Mouse (Mus musculus): Measurements from ENCODE around the gene Chmp4b. TPM values are rescaled to one million over a fixed set of nuclear protein-coding genes. Genes with fewer than 3 reads are reported as not detected.

The Chmp4b gene
- polyA plus RNA-seq, 1 experiment from 2014 or later = 22.1 TPM

GRCm38 (mm10) chr2:154638521-154638920, 13.0 kb upstream of the Chmp4b start:
- H3K27me3 ChIP-seq (ENCODE audit: control insufficient read depth, insufficient read depth, low read depth, low read length) = no peaks in the 10 kb centered on the region
- no peaks in the 10 kb centered on the region for H3K4me1 ChIP-seq (ENCODE audit: control insufficient read depth, insufficient read depth, low read length)
- 95% methylated on average over 3 of the region's 3 CpGs for WGBS
- H3K36me3 ChIP-seq (ENCODE audit: control insufficient read depth, insufficient read depth, low read length) = peaks cover 49% of the 10 kb centered on the region
- no peak for ATAC-seq
- no peak overlapping the region for H3K4me3 ChIP-seq (ENCODE audit: low read depth, low read length)
- H3K9ac ChIP-seq (ENCODE audit: low read depth, low read length) = no peak overlapping the region
- H3K9me3 ChIP-seq (replicated peaks; ENCODE audit: control insufficient read depth, low read length, poor library complexity, severe bottlenecking) = no peaks in the 10 kb centered on the region
- no peak overlapping the region for H3K4me2 ChIP-seq (ENCODE audit: low read length)
- no peak overlapping the region for H3K27ac ChIP-seq (ENCODE audit: low read length)

GRCm38 (mm10) chr2:154639115-154639514, 12.4 kb upstream of the Chmp4b start:
- Histone ChIP-seq H3K4me3 (ENCODE audit: low read depth, low read length) (no peak overlapping the region), H3K9me3 (replicated peaks; ENCODE audit: control insufficient read depth, low read length, poor library complexity, severe bottlenecking) (no peaks in the 10 kb centered on the region), H3K36me3 (ENCODE audit: control insufficient read depth, insufficient read depth, low read length) (peaks cover 52% of the 10 kb centered on the region), H3K4me1 (ENCODE audit: control insufficient read depth, insufficient read depth, low read length) (no peaks in the 10 kb centered on the region), H3K27me3 (ENCODE audit: control insufficient read depth, insufficient read depth, low read depth, low read length) (no peaks in the 10 kb centered on the region), H3K4me2 (ENCODE audit: low read length) (no peak overlapping the region), H3K27ac (ENCODE audit: low read length) (no peak overlapping the region), H3K9ac (ENCODE audit: low read depth, low read length) (no peak overlapping the region)
- WGBS = 94% methylated on average over 4 of the region's 4 CpGs
- ATAC-seq = no peak

- no peak overlapping the region for H3K4me2 ChIP-seq (ENCODE audit: low read length)
- no peak for ATAC-seq
- H3K36me3 ChIP-seq (ENCODE audit: control insufficient read depth, insufficient read depth, low read length) = peaks cover 52% of the 10 kb centered on the region
- H3K9me3 ChIP-seq (replicated peaks; ENCODE audit: control insufficient read depth, low read length, poor library complexity, severe bottlenecking) = no peaks in the 10 kb centered on the region
- no peak overlapping the region for H3K9ac ChIP-seq (ENCODE audit: low read depth, low read length)
- no peaks in the 10 kb centered on the region for H3K4me1 ChIP-seq (ENCODE audit: control insufficient read depth, insufficient read depth, low read length)
- no peak overlapping the region for H3K27ac ChIP-seq (ENCODE audit: low read length)
- no peaks in the 10 kb centered on the region for H3K27me3 ChIP-seq (ENCODE audit: control insufficient read depth, insufficient read depth, low read depth, low read length)
- H3K4me3 ChIP-seq (ENCODE audit: low read depth, low read length) = no peak overlapping the region
- WGBS = 80% methylated on average over 8 of the region's 8 CpGs
These were observed 10.3 kb upstream of the Chmp4b start for GRCm38 (mm10) chr2:154641176-154641575.

- Histone ChIP-seq H3K36me3 (ENCODE audit: control insufficient read depth, insufficient read depth, low read length) (peaks cover 53% of the 10 kb centered on the region), H3K4me3 (ENCODE audit: low read depth, low read length) (no peak overlapping the region), H3K27ac (ENCODE audit: low read length) (no peak overlapping the region), H3K27me3 (ENCODE audit: control insufficient read depth, insufficient read depth, low read depth, low read length) (no peaks in the 10 kb centered on the region), H3K9me3 (replicated peaks; ENCODE audit: control insufficient read depth, low read length, poor library complexity, severe bottlenecking) (no peaks in the 10 kb centered on the region), H3K4me1 (ENCODE audit: control insufficient read depth, insufficient read depth, low read length) (no peaks in the 10 kb centered on the region), H3K4me2 (ENCODE audit: low read length) (no peak overlapping the region), H3K9ac (ENCODE audit: low read depth, low read length) (no peak overlapping the region)
- 96% methylated on average over 9 of the region's 9 CpGs for WGBS
- ATAC-seq = no peak
These were observed 9.5 kb upstream of the Chmp4b start for GRCm38 (mm10) chr2:154642005-154642459.

- Histone ChIP-seq H3K4me3 (ENCODE audit: low read depth, low read length) (no peak overlapping the region), H3K36me3 (ENCODE audit: control insufficient read depth, insufficient read depth, low read length) (peaks cover 47% of the 10 kb centered on the region), H3K27ac (ENCODE audit: low read length) (no peak overlapping the region), H3K27me3 (ENCODE audit: control insufficient read depth, insufficient read depth, low read depth, low read length) (no peaks in the 10 kb centered on the region), H3K9me3 (replicated peaks; ENCODE audit: control insufficient read depth, low read length, poor library complexity, severe bottlenecking) (no peaks in the 10 kb centered on the region), H3K4me2 (ENCODE audit: low read length) (no peak overlapping the region), H3K9ac (ENCODE audit: low read depth, low read length) (no peak overlapping the region), H3K4me1 (ENCODE audit: control insufficient read depth, insufficient read depth, low read length) (no peaks in the 10 kb centered on the region)
- no peak for ATAC-seq
- 95% methylated on average over 6 of the region's 6 CpGs for WGBS
These were observed 8.7 kb upstream of the Chmp4b start for GRCm38 (mm10) chr2:154642712-154643385.

GRCm38 (mm10) chr2:154646634-154647033, 4.9 kb upstream of the Chmp4b start:
- Histone ChIP-seq H3K9ac (ENCODE audit: low read depth, low read length) (no peak overlapping the region), H3K4me1 (ENCODE audit: control insufficient read depth, insufficient read depth, low read length) (no peaks in the 10 kb centered on the region), H3K36me3 (ENCODE audit: control insufficient read depth, insufficient read depth, low read length) (peaks cover 27% of the 10 kb centered on the region), H3K4me2 (ENCODE audit: low read length) (no peak overlapping the region), H3K27ac (ENCODE audit: low read length) (no peak overlapping the region), H3K27me3 (ENCODE audit: control insufficient read depth, insufficient read depth, low read depth, low read length) (no peaks in the 10 kb centered on the region), H3K9me3 (replicated peaks; ENCODE audit: control insufficient read depth, low read length, poor library complexity, severe bottlenecking) (no peaks in the 10 kb centered on the region), H3K4me3 (ENCODE audit: low read depth, low read length) (no peak overlapping the region)
- 81% methylated on average over 5 of the region's 5 CpGs for WGBS
- no peak for ATAC-seq

- 17% methylated on average over 3 of the region's 3 CpGs for WGBS
- Histone ChIP-seq H3K9ac (ENCODE audit: low read depth, low read length) (no peak overlapping the region), H3K27ac (ENCODE audit: low read length) (no peak overlapping the region), H3K27me3 (ENCODE audit: control insufficient read depth, insufficient read depth, low read depth, low read length) (no peaks in the 10 kb centered on the region), H3K4me3 (ENCODE audit: low read depth, low read length) (no peak overlapping the region), H3K4me2 (ENCODE audit: low read length) (no peak overlapping the region), H3K9me3 (replicated peaks; ENCODE audit: control insufficient read depth, low read length, poor library complexity, severe bottlenecking) (no peaks in the 10 kb centered on the region), H3K36me3 (ENCODE audit: control insufficient read depth, insufficient read depth, low read length) (peaks cover 20% of the 10 kb centered on the region), H3K4me1 (ENCODE audit: control insufficient read depth, insufficient read depth, low read length) (no peaks in the 10 kb centered on the region)
- ATAC-seq = no peak
These were observed 3.4 kb upstream of the Chmp4b start for GRCm38 (mm10) chr2:154648086-154648485.

- Histone ChIP-seq H3K4me2 (ENCODE audit: low read length) (no peak overlapping the region), H3K4me1 (ENCODE audit: control insufficient read depth, insufficient read depth, low read length) (no peaks in the 10 kb centered on the region), H3K9ac (ENCODE audit: low read depth, low read length) (no peak overlapping the region), H3K9me3 (replicated peaks; ENCODE audit: control insufficient read depth, low read length, poor library complexity, severe bottlenecking) (no peaks in the 10 kb centered on the region), H3K27ac (ENCODE audit: low read length) (no peak overlapping the region), H3K4me3 (ENCODE audit: low read depth, low read length) (no peak overlapping the region), H3K36me3 (ENCODE audit: control insufficient read depth, insufficient read depth, low read length) (peaks cover 3% of the 10 kb centered on the region; the same call in 1 of the 2 replicates), H3K27me3 (ENCODE audit: control insufficient read depth, insufficient read depth, low read depth, low read length) (no peaks in the 10 kb centered on the region)
- ATAC-seq = no peak
- 77% methylated on average over 3 of the region's 3 CpGs for WGBS
These were observed 1.1 kb upstream of the Chmp4b start for GRCm38 (mm10) chr2:154650404-154650803.

- no peak for ATAC-seq
- no peaks in the 10 kb centered on the region for H3K27me3 ChIP-seq (ENCODE audit: control insufficient read depth, insufficient read depth, low read depth, low read length)
- H3K4me3 ChIP-seq (ENCODE audit: low read depth, low read length) = no peak overlapping the region
- no peaks in the 10 kb centered on the region for H3K9me3 ChIP-seq (replicated peaks; ENCODE audit: control insufficient read depth, low read length, poor library complexity, severe bottlenecking)
- H3K4me1 ChIP-seq (ENCODE audit: control insufficient read depth, insufficient read depth, low read length) = peaks cover 27% of the 10 kb centered on the region
- H3K9ac ChIP-seq (ENCODE audit: low read depth, low read length) = no peak overlapping the region
- H3K36me3 ChIP-seq (ENCODE audit: control insufficient read depth, insufficient read depth, low read length) = no peaks in the 10 kb centered on the region
- no peak overlapping the region for H3K27ac ChIP-seq (ENCODE audit: low read length)
- H3K4me2 ChIP-seq (ENCODE audit: low read length) = no peak overlapping the region
- 95% methylated on average over 12 of the region's 12 CpGs for WGBS
These were observed 3.5 kb downstream of the Chmp4b start for GRCm38 (mm10) chr2:154654976-154655375.

Measured in midbrain, embryonic 16.5 days (tissue).